Mouse (Mus musculus) spleen, postnatal 10 days (tissue): ENCODE measurements around the gene Eif4ebp2.

Experiments
- DNase-seq, 2 experiments: peaks; one replicate each; pipeline ENCODE4 v3.0.0; 2021 to 2022; ENCODE audit warnings: low spot score in 2 of 2

The Eif4ebp2 gene

DNA sequence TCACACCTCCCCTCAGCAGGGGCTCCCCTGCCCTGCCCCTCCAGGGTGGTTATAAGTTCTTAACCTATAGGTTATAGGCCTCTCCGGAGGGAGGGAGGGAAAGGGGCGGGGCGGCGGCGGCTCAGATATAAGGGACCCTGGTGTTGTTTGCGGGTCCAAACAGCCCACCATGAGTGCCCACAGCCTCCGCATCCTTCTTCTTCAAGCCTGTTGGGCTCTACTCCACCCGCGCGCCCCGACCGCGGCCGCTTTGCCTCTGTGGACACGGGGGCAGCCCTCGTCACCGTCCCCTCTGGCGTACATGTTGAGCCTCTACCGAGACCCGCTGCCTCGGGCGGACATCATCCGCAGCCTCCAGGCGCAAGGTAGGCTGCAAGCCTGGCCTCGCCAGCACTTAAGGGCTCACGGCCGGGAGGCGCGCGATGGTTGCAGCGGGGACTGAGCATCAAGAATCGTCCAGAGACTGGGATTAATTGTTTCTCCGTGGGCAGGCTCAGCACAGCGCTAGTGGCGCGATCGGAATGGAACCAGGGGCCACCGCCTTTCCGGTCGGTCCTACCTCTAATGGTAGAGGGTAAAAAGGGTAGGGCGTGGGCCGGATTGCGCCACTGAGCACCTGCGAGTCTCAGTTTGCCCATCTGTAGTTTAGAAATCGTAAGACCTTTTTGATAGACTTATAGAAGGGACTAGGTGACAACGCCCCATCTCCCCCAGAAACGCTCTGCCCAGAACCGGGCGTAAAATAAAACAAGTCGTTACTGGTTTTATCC is 34.1 kb downstream of the Eif4ebp2 start:
- no peak for DNase-seq

DNA sequence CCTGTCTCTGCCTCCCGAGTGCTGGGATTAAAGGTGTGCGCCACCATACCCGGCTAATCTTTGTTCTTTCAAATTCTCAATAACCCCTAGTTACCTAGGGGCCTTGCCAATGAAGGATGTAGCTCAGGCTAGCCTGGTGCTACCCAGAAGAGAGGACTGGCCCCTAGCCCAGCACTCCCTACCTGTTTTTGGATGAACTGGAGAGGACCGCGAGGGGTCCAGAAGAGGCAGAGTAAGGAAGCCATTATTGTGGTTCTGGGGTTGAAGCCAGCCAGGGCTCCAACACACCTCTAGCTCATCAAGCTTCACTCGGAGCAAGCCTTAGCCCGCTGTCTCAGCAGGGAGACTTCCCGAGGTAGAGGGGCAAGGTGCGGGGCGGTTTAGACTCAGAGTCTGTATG is 34.8 kb downstream of the Eif4ebp2 start, which contains the start of gene Nodal:
Gene Nodal, plus strand, starts transcription at position 301 of the 400 bp plus-strand sequence.
- no peak for DNase-seq

DNA sequence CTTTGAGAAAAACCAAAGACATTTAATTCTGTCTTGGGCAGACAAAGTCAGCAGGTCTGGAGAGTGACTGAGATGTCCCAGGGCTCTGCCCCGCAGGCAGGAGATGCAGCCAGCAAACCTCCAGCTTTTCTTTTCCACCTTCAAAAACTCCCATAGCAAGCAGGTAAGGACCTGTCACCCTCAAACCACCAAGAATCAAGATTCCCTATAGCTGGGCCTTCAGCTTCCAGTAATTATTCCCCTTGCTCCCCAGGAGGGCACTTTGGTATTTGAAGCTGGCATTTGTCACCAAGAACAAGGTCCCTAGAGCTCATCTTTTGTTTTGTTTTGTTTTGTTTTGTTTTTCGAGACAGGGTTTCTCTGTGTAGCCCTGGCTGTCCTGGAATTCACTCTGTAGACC is 35.4 kb downstream of the Eif4ebp2 start:
- no peak for DNase-seq

DNA sequence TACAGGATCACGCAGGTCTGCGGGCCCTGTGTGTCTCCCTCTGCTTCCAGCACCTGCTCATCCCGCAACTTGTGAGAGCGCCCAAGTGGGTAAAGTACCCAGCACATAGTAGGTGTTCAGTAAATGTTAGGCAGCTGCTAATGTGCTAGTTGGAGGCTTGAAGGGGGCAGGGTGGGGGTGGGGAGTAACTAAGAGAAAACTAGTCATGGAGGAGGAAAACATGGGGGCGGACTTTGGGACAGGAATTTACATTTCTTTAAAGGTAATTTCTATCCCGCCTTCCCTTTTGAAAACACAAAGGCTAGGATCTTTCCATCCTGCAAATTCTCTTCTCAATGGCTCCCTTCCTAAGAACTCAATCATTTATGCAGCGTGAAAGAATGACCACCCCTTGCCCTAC is 35.9 kb downstream of the Eif4ebp2 start:
- no peak for DNase-seq

DNA sequence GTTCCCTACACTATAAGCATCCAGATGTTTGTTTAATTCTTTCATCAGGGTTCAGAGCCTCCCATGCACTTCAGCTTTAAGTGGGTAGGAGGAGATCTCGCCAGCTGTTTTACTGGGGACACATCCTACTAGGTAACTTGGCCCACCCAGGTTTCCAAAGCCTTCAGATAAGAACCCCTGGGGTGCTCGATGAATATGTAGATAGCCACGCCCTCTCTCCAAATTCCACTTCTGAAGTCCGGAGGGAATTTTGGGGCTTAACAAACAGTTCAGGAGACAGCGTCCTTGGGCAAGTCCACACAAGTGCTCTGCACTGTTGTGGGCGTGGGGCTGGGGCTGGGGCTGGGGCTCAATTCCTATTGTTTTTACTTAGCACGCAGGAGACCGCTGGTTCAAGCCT is 36.6 kb downstream of the Eif4ebp2 start:
- no peak for DNase-seq

DNA sequence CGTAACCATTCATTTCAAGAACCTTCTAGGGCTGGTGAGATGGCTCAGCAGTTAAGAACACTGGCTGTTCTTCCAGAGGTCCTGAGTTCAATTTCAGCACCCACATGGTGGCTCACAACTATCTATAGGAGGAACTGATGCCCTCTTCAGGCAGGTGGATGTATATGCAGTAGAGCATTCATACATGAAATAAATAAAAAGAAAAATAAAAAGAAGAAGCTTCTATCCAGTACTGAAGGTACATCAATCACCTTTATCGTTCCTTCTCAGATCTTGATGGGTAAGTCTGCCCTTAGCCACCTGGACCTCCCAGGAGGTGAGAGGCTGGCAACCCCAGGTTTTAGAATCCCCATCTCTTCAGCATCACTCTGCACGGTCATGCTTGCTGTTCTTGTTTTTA is 37.2 kb downstream of the Eif4ebp2 start:
- DNase-seq = no peak

DNA sequence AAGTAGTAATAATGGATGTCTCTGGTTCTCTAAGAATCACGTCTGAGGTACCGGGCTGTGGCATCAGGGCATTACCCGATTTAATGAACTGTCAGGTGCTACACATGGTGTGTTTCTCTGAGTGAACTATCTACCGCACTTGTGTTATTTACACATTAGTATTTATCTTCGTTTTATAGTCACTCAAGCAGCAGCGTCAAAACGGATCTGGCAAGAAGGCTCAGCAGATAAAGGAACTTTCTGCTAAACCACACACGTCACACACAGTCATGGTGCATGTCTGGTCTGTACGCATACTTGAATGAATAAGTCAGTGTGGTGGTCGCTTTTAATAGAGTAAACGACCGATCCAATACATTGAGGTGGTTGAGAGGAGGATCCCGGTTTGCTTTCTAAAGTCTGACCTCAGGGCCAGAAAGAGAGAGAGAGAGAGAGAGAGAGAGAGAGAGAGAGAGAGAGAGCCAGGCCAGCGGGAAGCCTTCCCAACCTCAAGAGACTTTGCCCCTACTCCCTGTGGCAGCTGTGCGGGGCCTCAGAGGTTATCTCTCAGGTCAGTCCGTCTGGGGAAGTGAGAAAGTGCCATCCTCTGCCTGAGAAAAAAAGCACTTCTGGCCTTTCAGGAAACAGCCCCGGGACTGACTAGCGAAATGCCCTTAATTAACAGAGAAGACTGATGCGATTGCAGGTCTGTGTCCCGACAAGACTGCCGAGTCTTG is 39.4 kb downstream of the Eif4ebp2 start:
- DNase-seq = peak; percentile 38 to 52

DNA sequence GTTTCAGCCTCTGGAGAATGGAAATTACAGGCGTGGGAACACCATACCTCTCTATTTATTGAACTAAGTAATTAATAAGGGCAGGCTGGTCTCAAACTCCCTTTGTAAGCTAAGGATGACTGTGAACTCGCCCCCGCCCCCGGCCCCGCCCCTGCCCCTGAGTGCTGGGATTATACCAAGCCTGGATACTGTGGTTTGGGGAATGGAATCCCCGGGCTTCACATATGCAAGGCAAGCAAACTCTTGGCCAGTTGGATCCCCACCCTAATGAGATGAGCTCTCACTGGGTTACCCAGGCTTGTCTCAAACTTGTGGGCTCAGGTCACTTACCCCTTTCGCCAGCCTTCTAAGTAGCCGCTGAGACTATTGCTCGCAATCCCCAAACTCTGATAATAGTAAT is 42.3 kb downstream of the Eif4ebp2 start:
- DNase-seq = no peak

DNA sequence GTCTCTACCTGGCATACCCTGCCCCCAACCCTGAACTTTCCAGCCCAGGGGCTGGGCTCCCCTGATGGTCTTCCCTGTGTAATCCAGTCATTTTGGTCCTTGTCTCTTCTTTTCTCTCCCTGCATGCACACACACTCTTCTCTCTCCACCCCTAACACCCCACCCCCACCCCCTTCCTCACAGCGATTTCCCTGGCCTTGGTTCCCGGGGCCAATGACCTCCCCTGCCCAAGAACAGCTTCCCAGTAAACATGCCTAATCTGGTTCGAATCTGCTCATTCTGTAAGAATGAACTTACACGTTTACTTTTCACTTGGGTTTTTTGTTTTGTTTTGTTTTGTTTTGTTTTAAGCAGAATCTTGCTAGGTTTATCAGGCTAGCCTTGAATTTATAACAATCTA is 42.7 kb downstream of the Eif4ebp2 start:
- DNase-seq = no peak

DNA sequence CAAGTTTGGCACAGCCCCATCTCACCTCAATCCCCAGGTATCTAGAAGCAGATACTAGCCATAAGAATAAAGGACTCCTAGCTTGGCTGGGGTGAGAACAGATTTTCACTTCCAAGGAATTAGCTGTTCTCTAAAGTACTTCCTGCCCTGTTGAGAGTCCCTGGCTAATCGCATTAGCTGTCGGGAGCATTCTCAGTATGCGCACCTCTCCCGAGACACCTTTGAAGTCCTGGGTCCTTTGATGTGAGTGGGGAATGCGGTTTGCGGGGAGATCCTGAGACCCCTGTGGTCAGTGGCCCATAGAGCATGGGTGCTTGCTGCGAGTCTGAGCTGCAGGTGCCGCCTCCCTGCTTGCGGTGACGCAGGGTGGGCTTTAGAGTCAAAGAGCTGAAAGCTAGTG is 46.5 kb downstream of the Eif4ebp2 start:
- DNase-seq = no peak

DNA sequence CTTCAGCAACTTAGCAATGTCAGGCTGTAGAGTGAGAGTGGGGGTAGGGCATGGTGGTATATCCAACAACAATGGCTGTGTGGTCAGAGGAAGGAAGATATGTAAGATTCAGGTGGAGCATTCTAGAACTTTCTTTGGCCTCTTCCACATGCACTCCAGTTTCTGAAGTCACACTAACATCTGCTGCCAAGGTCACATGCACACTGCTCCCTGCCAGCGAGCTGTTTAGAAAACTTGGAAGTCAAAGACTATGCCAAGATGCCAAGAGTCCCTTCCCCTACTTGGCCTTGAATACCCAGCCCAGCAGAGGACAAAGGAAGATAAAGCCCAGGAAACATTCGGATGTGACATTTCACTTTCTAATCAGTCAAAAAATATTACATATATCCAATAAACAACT is 49.5 kb downstream of the Eif4ebp2 start:
- no peak for DNase-seq

DNA sequence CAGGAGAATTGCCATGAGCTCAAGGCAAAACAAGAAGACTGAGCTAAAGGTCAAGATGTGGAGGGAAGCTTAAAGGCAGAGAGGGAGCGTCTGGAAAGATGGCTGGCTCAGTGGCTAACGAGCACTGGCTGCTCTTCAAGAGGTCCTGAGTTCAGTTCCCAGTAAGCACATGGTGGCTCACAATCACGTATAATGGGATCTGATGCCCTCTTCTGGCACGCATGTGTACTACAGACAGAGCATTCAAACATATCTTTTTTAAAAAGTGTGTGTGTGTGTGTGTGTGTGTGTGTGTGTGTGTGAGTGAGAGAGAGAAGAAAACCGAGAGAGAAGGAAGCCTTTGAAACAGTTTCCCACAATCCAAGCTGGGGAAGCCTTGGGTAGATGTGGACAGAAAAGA is 50.0 kb downstream of the Eif4ebp2 start:
- no peak for DNase-seq

DNA sequence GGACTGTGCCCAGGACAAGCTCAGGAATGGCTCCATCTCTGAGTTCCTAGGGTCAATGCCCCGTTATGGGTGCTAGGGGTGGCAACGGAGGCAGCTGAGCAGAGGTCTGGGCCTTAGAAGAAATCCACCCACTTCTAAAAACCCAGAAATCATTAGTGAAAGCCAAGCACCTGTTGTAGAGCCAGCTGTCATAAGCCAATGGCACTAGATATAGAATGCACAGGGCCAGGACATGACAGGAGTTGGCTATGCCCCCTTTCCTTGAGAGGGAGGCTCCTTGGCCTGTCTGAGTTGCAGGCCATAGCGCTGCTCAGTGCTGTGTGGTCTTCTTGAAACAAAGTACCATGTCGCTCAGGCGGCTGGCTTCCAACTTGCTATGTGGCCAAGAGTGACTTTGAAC is 52.1 kb downstream of the Eif4ebp2 start:
- no peak for DNase-seq

DNA sequence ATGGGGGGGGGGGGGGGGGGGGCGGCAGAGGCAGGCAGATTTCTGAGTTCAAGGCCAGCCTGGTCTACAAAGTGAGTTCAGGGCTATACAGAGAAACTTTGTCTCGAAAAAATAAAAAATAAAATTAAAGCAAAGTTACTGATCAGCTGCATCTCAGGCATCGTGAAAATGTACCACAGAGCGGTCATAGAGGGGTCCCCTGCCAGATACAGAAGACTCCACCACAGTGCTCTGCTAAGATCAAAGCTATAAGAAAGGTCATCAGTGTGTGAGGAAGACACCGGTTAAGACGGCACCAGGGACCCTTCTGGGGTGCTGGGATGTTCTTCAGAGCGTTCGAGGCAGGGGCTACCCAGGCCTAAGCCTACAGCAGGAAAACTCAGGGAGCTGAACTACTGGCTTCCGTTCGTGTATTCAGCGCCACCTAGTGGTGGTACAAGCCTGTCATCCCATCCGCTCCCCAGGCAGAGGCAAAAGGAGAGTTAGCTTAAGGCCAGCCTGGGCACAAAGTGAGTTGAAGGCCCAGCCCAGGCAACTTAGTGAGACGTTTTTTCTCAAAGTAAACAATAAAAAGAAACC is 53.2 kb downstream of the Eif4ebp2 start:
- peak; percentile 35 to 69 for DNase-seq

DNA sequence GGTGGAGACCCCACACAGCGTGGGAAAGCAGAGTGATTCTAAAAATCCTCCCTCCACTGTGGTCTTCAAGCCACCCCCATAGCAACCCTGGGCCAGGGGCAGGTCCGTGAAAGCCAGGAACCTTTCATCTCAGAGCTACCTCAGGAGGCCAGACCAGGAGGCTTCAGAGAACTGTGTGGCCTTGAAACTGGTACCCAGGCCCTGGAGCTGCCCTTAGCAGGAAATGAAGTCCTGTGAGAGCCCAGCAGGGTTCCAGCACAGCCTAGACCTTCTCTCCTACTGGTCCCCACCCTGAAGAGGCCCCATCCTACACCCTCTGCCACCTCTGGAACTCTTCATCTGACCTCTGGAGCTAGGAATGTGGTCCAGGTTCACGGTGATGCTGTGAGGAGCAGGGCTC is 54.3 kb downstream of the Eif4ebp2 start:
- no peak for DNase-seq

DNA sequence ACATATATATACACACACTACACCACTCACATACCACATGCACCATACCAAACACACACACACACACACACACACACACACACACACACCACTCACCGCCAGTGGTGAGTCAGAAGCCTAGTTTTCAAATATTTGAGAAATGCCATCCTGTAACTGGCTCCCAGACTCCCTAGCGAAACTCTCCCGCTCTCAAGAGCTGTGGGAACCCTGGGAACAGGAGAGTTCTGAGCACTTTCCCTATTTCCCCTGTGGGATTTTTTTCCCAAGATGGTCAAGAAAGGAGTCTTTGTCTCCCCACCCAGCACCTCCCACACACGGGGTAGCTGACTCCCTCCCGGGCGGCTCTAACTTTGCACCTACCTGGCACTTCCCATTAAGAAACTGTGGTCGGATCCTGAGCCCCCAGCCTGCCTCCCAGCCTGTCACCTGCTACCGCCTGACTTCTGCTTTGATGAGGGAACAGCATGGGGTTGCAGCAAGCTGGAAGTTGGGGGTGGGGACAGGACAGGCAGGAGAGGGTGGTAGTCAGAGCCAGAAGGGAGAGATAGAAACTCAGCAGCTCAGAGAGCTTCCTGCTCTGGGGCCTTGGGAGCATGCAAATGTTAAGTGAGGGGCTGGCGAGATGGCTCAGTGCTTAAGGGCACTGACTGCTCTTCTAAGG is 57.9 kb downstream of the Eif4ebp2 start:
- no peak for DNase-seq

DNA sequence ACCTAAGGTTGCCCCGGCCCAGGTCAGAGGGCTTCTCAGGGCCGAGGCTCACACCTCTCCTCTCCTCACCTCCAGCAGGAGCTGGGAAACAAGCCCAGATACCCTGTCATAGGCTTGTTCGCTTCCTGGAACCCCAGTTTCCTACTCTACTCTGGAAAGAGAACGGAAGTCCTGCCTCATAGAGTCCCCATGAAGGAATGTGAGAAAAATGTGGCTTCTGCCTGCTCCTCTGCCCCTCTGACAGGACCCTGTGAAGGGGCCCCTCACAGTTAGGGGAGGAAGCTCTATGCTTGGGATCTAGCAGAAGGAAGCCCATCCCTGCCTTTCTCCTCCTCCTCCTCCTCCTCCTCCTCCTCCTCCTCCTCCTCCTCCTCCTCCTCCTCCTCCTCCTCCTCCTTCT is 59.9 kb downstream of the Eif4ebp2 start:
- no peak for DNase-seq

DNA sequence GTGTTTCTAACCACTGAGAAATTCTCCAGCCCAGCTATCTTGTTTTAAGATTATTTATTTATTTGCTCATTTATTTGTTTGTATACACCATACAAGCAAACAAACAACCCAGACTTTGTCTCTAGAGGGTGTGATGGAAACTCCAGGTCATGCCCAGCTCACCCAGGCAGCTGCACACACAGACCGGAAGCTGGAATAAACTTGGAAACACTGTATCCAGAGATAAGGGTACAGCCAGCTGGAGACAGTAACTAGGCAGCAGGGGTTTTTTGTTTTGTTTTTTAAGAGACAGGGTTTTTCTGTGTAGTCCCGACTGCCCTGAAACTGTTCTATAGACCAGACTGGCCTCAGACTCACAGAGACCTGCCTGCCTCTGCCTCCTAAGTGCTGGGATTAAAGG is 62.3 kb downstream of the Eif4ebp2 start:
- no peak for DNase-seq

DNA sequence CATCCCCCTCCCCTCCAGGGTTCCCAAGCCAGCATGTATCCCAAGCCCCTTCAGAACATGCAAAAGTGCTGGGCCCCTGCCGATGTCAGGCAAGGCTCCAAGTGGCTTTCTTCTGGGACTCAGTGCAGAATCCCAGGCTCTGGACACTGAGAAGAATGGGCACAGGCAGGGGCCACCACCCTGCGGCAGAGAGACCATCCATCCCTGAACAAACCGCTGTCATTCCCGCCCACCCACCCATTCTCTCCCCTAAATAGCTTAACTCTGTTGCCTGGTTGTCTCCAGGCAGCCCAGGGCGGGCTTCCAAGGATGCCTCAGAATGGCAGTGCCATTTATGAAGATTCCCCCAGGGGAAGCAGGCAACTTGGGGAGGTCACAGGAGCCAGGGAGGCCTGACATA is 63.4 kb downstream of the Eif4ebp2 start:
- DNase-seq = no peak

DNA sequence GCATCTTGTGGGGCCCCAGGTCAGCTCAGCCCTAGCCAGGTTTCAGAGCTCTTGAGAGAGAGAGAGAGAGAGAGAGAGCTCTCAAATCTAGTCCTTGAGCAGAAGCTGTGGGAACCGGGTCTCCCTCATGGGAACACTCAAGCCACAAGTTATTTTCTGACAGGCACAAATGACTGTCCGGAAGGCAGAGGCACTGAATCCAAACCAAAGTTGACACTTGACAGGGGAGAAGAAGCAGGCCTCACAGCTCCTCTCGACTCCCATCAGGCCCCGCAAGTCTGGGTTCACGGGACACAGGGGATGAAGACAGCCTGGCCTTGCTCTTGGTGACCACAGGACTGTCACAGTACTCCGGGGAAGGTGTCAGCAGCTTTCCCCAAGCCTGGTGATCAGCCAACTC is 66.2 kb downstream of the Eif4ebp2 start:
- no peak for DNase-seq

DNA sequence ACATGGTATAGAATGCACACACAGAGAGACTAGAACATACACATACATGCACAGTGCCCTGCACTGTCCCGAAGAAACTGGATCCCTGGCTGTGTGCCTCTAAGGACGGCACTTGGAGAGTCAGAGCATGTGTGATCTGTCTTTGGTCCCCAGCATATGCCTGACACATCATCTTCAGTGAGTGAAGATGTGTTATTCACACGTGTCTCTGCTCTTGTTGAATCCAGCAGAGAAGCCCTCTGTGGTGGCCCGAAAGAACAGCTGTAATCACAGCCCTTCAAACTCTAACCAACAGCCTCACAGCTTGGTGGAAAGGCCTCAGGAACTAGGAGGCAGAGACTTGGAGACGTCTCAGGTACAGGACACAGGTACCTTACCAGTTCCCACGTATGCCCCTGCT is 67.3 kb downstream of the Eif4ebp2 start:
- no peak for DNase-seq

DNA sequence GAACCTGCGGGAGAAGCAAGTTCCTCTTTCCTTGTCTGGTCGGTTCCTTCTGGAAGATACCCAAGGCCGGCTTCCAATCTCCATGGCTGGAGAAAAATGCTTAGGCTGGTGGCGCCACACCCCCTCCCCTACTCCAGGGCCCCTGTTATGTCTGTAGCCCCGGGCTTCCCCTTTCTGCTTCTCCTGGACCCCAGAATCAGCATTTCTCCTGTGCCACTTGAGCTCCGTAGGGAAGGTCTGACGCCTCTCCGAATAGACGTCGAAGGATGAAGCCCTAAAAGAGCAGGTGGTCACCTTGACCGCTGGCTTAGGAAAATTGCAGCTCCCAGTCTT is 68.8 kb downstream of the Eif4ebp2 start:
- no peak for DNase-seq
